Mouse (Mus musculus): ENCODE data around the gene Gm12185.
"Not testable (repeated sequence)": the region's sequence is repeated elsewhere in the genome, so short reads cannot be mapped to it uniquely, and the experiment has no call there.

The Gm12185 gene

GRCm38 (mm10) chr11:48928068-48928467 is 64.0 kb downstream of the Gm12185 start:
- in situ Hi-C loops (cut with MboI; ENCODE audit: low pct_unique_long_range_greater_than_20kb in 1 of 2, low sequenced_read_pairs in 2 of 2, unreplicated experiment in 1 of 2), result not testable (repeated sequence)

DNA sequence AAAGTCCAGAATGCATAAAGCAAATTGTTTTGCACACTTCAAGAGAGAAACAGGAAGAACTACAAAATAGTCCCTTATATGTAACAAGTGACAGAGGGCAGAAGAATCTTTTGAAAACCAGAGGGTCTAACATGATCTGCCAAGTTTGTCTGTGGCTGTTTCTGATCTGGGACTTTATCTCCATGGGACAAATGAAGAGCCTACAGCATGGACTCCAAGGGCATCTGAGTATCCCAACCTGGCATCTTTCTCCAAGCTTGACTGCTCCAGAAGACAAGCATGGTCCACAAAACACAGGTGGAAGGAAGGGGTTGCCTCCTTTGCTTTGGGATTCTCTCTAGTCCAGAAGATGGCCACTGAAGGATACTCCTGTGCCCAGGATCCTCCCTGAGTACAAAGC is 65.6 kb downstream of the Gm12185 start:
- in situ Hi-C loops (cut with MboI; ENCODE audit: low pct_unique_long_range_greater_than_20kb in 1 of 2, low sequenced_read_pairs in 2 of 2, unreplicated experiment in 1 of 2), result not testable (repeated sequence)

DNA sequence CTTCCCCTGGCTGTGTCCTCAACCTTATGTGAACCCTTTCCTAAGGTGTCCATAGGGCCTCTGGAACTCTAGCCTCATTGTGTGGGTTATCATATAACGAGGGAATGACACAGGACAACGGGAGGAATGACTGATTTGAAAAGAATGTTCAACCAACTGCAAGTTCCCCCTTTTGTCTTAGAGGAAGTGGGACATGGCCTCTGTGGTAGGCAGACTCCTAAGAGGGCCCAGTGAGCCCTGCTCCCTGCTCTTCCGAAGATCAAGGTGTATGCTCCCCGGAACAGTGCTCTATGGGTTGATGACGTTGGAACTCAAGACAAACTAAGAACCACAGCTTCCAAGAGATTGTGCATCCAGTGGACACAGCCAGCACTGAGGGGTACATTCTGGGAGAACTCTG is 68.2 kb downstream of the Gm12185 start:
- in situ Hi-C loops (cut with MboI; ENCODE audit: low pct_unique_long_range_greater_than_20kb in 1 of 2, low sequenced_read_pairs in 2 of 2, unreplicated experiment in 1 of 2), result not testable (repeated sequence)

GRCm38 (mm10) chr11:48918380-48918779 is 73.6 kb downstream of the Gm12185 start:
- in situ Hi-C loops (cut with MboI; ENCODE audit: low pct_unique_long_range_greater_than_20kb in 1 of 2, low sequenced_read_pairs in 2 of 2, unreplicated experiment in 1 of 2), result no loop called here

DNA sequence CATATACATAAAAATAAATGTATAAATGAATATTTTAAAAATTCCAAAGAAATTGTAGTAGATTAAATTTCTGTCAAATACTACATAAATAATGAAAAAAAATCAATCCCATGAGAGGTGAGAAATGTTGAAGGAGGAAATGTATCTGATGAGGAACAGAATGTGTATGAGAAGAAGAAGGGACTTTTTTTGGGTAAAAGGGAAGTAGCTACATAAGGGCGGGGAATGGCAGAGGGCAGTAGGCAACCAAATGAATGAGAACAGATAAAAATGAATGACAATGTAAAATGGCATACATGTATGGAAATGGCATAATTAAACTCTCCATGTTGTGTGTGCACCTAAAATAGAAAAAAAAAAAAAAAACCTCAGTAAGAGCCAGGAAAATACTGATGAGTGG is 78.4 kb downstream of the Gm12185 start:
- in situ Hi-C loops (cut with MboI; ENCODE audit: low pct_unique_long_range_greater_than_20kb in 1 of 2, low sequenced_read_pairs in 2 of 2, unreplicated experiment in 1 of 2), result no loop called here

DNA sequence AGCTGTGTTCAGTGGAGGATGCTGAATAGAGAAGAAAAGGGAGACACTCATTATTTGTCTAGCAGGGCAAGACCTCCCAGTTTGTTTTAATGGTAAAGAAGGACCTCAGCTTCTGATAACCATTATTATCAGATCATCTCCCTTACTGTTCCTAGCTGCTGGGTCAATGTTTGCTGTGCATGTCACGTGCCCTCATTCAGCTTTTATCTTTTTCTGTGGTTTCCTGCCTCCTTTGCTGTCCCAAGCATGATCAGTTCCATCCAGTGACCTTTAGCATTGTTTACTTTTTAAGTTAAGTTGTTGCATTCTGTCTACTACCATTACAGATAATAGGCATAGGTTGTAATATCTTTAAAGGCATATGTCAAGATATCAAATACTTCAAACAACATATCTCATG is 83.6 kb downstream of the Gm12185 start:
- in situ Hi-C loops (cut with MboI; ENCODE audit: low pct_unique_long_range_greater_than_20kb in 1 of 2, low sequenced_read_pairs in 2 of 2, unreplicated experiment in 1 of 2), result no loop called here

DNA sequence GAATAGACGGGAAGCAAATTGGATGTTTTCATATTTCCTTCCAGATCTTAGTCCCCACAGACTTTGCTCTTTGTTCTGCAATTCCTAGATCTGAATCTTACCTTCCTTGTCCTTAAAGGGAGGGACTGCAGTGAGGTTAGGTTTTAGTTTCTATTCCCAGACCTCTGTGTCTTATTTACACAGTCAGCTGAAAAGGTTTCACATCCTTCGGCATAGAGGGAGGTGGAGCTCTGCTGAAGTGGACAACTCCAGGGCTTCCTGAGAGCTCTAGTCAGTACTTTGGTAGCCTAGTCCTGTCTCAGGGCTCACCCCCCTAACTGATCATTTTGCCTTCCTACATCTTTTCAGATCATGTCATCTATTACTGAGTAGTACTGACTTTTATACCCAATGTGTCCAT is 90.0 kb downstream of the Gm12185 start, which contains the start of gene Gm5431:
TSS of gene Gm5431 (minus strand) at position 194 of the 400 bp plus-strand sequence.
- in situ Hi-C loops (cut with MboI; ENCODE audit: low pct_unique_long_range_greater_than_20kb in 1 of 2, low sequenced_read_pairs in 2 of 2, unreplicated experiment in 1 of 2), result no loop called here

DNA sequence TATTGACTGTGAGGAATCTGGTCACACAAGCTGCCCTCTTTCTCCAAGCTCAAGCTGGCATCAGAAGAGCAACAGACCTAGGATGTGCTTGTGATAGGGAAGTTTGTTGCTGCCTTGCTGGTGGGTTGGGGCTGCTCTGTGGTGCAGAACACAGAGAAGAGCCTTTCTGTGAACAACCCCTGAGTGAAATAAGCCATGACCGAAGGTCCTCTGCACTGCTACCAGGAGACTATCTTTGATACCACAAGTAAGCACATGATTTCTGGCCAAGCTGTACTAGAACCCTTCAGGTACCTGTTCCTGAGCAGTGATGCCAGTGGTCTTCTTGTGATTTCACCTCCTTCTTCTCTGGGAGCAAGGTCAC is 90.5 kb downstream of the Gm12185 start:
- in situ Hi-C loops (cut with MboI; ENCODE audit: low pct_unique_long_range_greater_than_20kb in 1 of 2, low sequenced_read_pairs in 2 of 2, unreplicated experiment in 1 of 2), result not testable (repeated sequence)

GRCm38 (mm10) chr11:48900654-48901566 is 91.1 kb downstream of the Gm12185 start:
- in situ Hi-C loops (cut with MboI; ENCODE audit: low pct_unique_long_range_greater_than_20kb in 1 of 2, low sequenced_read_pairs in 2 of 2, unreplicated experiment in 1 of 2), result not testable (repeated sequence)

GRCm38 (mm10) chr11:48898812-48899431 is 93.1 kb downstream of the Gm12185 start:
- in situ Hi-C loops (cut with MboI; ENCODE audit: low pct_unique_long_range_greater_than_20kb in 1 of 2, low sequenced_read_pairs in 2 of 2, unreplicated experiment in 1 of 2), result loop anchor here in 1 of 2 experiments (25.0 kb wide), 1 partner anchor 188 kb away; the partner anchor contains the start of gene Ifi47

DNA sequence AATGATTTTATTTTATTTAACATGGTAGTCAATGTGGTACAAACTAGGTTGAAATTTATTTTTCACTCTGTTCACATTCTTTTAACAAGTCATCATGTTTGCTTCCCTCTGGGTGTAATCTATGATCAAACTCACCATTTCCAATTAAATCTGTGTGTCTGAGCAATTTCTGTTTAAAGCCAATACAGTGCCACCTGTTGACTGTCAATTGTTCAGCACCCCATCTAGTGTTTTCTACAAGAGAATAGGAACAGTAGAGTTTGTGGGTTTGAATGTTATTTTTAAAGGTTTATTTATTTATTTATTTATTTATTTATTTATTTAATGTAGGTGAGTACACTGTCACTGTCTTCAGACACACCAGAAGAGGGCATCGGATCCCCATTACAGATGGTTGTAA is 115.3 kb downstream of the Gm12185 start:
- in situ Hi-C loops (cut with MboI; ENCODE audit: low pct_unique_long_range_greater_than_20kb in 1 of 2, low sequenced_read_pairs in 2 of 2, unreplicated experiment in 1 of 2), result loop anchor here in 1 of 2 experiments (25.0 kb wide), 1 partner anchor 211 kb away; the partner anchor contains the start of gene Ifi47

DNA sequence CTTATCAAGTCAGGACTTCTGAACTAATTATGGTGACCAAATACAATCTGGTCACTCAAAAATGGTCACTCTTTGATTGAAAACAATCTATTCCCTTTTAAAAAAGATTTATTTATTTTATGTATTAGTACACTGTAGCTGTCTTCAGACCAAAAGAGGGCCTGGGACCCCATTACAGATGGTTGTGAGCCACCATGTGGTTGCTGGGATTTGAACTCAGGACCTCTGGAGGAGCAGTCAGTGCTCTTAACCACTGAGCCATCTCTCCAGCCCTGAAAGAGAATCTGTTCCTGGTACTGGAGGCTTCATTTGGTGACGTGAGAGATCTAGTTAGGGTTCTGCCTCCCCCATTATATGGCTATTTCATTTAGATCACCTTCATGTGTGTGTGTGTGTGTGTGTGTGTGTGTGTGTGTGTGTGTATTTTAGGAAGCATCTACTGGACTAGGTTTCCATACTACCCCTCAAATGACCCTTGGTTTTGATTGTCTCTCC is 116.6 kb downstream of the Gm12185 start:
- in situ Hi-C loops (cut with MboI; ENCODE audit: low pct_unique_long_range_greater_than_20kb in 1 of 2, low sequenced_read_pairs in 2 of 2, unreplicated experiment in 1 of 2), result loop anchor here in 1 of 2 experiments (25.0 kb wide), 1 partner anchor 212 kb away; the partner anchor contains the start of gene Ifi47

DNA sequence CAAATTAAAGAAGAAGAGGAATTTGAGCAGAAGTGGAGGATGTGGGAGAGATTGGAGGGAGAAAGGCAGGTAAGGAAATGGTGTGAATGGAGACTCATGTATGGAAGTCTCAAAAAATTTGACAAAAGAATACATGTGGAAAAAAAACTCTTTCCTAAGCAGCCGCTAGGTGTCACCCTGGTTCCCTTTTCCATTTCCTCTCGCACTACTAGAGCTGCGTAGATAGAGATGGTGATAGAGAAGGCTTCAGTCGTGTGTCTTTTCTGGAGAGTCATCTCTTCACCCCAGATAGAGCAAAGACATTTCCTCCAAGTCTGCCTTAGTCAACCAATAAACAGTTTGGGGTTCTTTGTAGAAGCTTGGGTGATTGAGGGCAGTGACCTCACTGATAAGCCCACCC is 117.6 kb downstream of the Gm12185 start:
- in situ Hi-C loops (cut with MboI; ENCODE audit: low pct_unique_long_range_greater_than_20kb in 1 of 2, low sequenced_read_pairs in 2 of 2, unreplicated experiment in 1 of 2), result loop anchor here (25.0 kb wide), 1 partner anchor 388 kb away; no protein-coding TSS in a partner anchor

GRCm38 (mm10) chr11:48873591-48874290 is 118.3 kb downstream of the Gm12185 start:
- in situ Hi-C loops (cut with MboI; ENCODE audit: low pct_unique_long_range_greater_than_20kb in 1 of 2, low sequenced_read_pairs in 2 of 2, unreplicated experiment in 1 of 2), result loop anchor here (25.0 kb wide), 1 partner anchor 389 kb away; no protein-coding TSS in a partner anchor

DNA sequence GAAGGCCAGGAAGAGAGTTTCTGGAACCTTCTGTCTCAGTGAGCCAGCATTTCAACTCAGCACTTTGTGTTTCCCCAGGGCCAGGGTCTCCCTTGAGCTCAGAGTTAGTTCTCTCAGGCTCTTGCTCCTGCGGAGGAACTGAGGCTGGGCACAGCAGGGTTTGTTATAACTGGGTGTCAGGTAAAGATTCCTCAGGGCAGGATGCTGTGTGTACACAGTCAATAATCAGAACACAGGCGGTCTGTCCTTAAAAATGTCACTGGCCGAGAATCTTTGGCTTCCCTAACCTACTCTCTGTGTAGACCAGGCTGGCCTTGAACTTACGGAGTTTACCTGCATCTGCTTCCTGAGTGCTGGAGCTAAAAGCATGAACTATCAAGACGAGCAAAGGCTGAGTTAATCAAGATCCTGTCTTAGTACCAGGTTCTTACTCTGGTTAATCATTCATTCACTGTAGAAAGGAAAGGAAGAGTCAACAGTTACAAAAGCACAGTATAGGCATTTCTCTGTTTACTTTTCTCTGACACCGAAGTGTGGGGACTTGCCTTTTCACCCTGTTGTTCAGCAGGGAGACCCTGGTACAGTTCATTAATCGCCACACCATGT is 119.2 kb downstream of the Gm12185 start:
- in situ Hi-C loops (cut with MboI; ENCODE audit: low pct_unique_long_range_greater_than_20kb in 1 of 2, low sequenced_read_pairs in 2 of 2, unreplicated experiment in 1 of 2), result loop anchor here (25.0 kb wide), 1 partner anchor 390 kb away; no protein-coding TSS in a partner anchor

DNA sequence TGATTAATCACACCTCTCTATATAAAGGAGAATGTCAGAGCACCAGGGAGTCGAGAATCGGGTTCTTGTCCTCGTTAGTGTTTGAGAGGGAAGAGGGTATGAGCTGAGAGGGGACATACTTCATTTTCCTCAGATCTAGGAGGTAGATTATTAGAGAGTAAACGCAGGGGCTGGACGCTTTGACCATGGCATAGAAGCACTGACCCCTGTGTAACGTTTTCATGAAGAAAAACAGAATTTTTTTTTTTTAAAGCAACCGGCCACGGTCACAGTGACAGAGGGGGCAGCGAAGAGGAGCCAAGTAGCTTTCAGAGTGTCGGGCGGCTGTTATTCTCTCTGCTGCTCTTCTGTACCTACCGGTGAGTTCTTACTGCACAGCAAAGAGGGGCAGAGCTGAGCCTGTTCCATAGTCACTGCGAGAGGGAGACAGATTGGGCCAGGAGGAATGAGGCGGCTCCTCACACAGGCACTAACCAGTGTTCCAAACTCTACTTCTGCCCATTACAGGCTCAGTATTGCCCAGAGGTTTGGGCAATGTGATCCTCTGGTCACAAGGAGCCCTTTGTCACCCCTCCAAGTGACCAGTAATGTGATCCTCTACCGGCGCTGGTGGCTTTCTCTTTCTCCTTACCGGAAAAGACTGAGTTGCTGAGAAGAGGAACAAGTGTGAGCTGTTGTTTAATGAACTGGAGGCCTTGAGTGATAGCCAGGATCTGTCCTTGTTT is 120.0 kb downstream of the Gm12185 start:
- in situ Hi-C loops (cut with MboI; ENCODE audit: low pct_unique_long_range_greater_than_20kb in 1 of 2, low sequenced_read_pairs in 2 of 2, unreplicated experiment in 1 of 2), result loop anchor here (25.0 kb wide), 1 partner anchor 390 kb away; no protein-coding TSS in a partner anchor

DNA sequence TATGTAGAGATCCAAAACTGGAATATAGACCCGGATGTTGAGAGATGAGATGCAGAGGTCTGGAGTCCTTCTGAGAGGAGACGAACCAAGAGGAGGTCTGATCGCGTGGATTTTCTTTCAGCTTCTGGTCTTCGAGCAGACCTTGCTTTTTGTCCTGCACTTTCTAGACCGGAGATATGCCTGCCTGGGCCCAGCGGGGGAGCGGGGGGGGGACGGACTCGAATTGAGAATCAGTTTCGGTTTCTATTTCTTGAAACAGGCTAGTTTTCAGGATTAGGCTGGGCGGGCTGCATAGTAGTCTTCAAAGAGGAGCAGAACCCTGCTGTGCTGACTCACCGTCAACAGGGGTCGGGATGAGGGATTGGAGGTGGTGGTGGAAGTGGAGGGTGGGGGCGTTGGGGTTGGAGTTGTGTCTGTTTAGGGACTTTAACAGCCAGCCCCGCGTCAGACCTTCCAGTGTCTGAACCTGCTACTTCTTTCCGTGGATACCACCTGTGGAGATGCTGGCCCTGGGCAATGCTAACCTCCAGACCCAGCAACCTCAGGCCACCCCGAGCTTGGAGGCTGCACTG is 120.7 kb downstream of the Gm12185 start, which contains the start of gene Irgm1:
TSS of gene Irgm1 (minus strand) at position 483 of the 572 bp plus-strand sequence.
- in situ Hi-C loops (cut with MboI; ENCODE audit: low pct_unique_long_range_greater_than_20kb in 1 of 2, low sequenced_read_pairs in 2 of 2, unreplicated experiment in 1 of 2), result loop anchor here (25.0 kb wide), 1 partner anchor 391 kb away; no protein-coding TSS in a partner anchor
